Mouse (Mus musculus) erythroblast, embryonic 14.5 days (primary cell): ENCODE results near the gene Ypel5.

Source experiments
- GATA1 ChIP-seq: IDR thresholded peaks from 2 replicates; pipeline ENCODE4 v1.6.1; 2012; ENCODE audit warnings: low read length, inconsistent platforms, mixed read lengths
- TAL1 ChIP-seq: IDR thresholded peaks from 3 replicates; pipeline ENCODE4 v1.6.1; 2012; ENCODE audit warnings: low read length, inconsistent platforms, mixed read lengths

DNA sequence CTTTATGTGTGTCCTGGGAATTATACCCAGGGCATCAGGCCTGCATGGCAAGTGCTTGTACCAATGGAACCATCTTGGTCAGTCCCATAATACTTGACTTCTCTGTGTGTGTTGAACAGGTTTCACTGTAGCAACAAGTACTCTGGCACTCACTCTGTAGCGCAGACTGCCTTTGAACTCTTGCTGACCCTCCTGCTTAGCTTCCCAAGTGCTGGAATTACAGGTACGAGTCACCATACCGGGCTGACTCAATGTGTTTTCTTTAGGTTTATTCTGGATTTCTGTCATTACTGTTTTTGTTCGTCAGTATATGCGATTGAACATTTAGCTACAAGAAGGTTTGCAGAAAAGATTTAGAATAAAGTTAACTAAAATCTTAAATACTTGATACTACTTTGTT is 61.7 kb downstream of the Ypel5 start:
- TF ChIP-seq TAL1 (no peak), GATA1 (no peak)
